Mouse (Mus musculus): ENCODE data around the gene BC004004.
A peak's percentile ranks its signal among the peaks of the same experiment; 100 is the strongest.
"Not testable (repeated sequence)": the region's sequence is repeated elsewhere in the genome, so short reads cannot be mapped to it uniquely, and the experiment has no call there.

BC004004 gene

GRCm38 (mm10) chr17:29268682-29269348 lies at the start of gene BC004004:
TSS of gene BC004004 (plus strand) at chr17:29268788.
- peak; percentile 99 for DNase-seq (ENCODE audit: low read depth, low spot score)

GRCm38 (mm10) chr17:29220631-29221030 lies 48.0 kb upstream of the BC004004 start:
- DNase-seq (ENCODE audit: low read depth, low spot score), result no peak

- no peak for DNase-seq (ENCODE audit: low read depth, low spot score)
Measured at GRCm38 (mm10) chr17:29231109-29231508, 37.5 kb upstream of the BC004004 start.

GRCm38 (mm10) chr17:29236111-29236510 lies 32.5 kb upstream of the BC004004 start:
- DNase-seq (ENCODE audit: low read depth, low spot score), result peak; percentile 39

GRCm38 (mm10) chr17:29237267-29237771 lies 31.3 kb upstream of the BC004004 start:
- DNase-seq (ENCODE audit: low read depth, low spot score), result no peak

GRCm38 (mm10) chr17:29237772-29238420 lies 30.7 kb upstream of the BC004004 start, which contains the start of gene Cpne5:
TSS of gene Cpne5 (minus strand) at chr17:29238167.
- DNase-seq (ENCODE audit: low read depth, low spot score), result no peak

- DNase-seq (ENCODE audit: low read depth, low spot score), result peak; percentile 39
Measured at GRCm38 (mm10) chr17:29238421-29238945, 30.1 kb upstream of the BC004004 start.

GRCm38 (mm10) chr17:29244912-29245311 lies 23.7 kb upstream of the BC004004 start:
- DNase-seq (ENCODE audit: low read depth, low spot score), result no peak

GRCm38 (mm10) chr17:29245725-29246124 lies 22.9 kb upstream of the BC004004 start:
- DNase-seq (ENCODE audit: low read depth, low spot score), result peak; percentile 54

GRCm38 (mm10) chr17:29246602-29247001 lies 22.0 kb upstream of the BC004004 start:
- peak; percentile 89 for DNase-seq (ENCODE audit: low read depth, low spot score)

GRCm38 (mm10) chr17:29247881-29248280 lies 20.7 kb upstream of the BC004004 start:
- DNase-seq (ENCODE audit: low read depth, low spot score), result no peak

GRCm38 (mm10) chr17:29249512-29249911 lies 19.1 kb upstream of the BC004004 start:
- no peak for DNase-seq (ENCODE audit: low read depth, low spot score)

- DNase-seq (ENCODE audit: low read depth, low spot score), result not testable (repeated sequence)
Measured at GRCm38 (mm10) chr17:29251006-29251405, 17.6 kb upstream of the BC004004 start.

- DNase-seq (ENCODE audit: low read depth, low spot score), result no peak
Measured at GRCm38 (mm10) chr17:29251608-29252390, 16.8 kb upstream of the BC004004 start.

GRCm38 (mm10) chr17:29253236-29253635 lies 15.4 kb upstream of the BC004004 start:
- no peak for DNase-seq (ENCODE audit: low read depth, low spot score)

- no peak for DNase-seq (ENCODE audit: low read depth, low spot score)
Measured at GRCm38 (mm10) chr17:29253684-29254083, 14.9 kb upstream of the BC004004 start.

GRCm38 (mm10) chr17:29254784-29255183 lies 13.8 kb upstream of the BC004004 start:
- not testable (repeated sequence) for DNase-seq (ENCODE audit: low read depth, low spot score)

GRCm38 (mm10) chr17:29256507-29256906 lies 12.1 kb upstream of the BC004004 start:
- DNase-seq (ENCODE audit: low read depth, low spot score), result no peak

- DNase-seq (ENCODE audit: low read depth, low spot score), result no peak
Measured at GRCm38 (mm10) chr17:29257001-29257511, 11.5 kb upstream of the BC004004 start.

GRCm38 (mm10) chr17:29258025-29258558 lies 10.5 kb upstream of the BC004004 start:
- no peak for DNase-seq (ENCODE audit: low read depth, low spot score)

- DNase-seq (ENCODE audit: low read depth, low spot score), result no peak
Measured at GRCm38 (mm10) chr17:29258921-29259320, 9.7 kb upstream of the BC004004 start.

Measured in ZHBTc4 (cell line).